Mouse (Mus musculus) adrenal gland, adult (tissue): ENCODE results near the gene D17Wsu92e.

Experiments
- DNase-seq, 2 experiments: peaks; one replicate each; pipeline ENCODE4 v3.0.0; 2022 to 2023; ENCODE audit warnings: low spot score in 1 of 2; ENCODE audit not compliant: inconsistent age in 2 of 2

D17Wsu92e gene

DNA sequence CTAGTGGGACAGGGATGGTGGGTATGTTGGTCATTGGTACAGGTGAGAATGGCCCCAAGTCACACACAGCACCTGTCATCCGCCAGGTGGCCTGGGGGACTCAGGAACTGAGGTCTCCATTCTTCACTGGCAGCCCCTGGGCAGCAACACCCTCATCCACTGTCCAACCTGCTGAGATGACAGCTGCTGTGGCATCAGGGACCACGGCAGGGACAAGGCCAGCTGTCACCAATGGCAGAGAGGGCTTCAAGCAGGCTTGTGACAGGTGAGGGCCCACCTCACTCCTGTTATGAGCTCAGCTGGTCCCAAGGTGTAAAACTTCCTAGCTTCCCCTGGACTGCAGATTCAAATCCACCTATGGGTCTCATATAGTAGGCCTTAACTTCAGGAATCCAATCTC, 72.3 kb downstream of the D17Wsu92e start:
- DNase-seq, result no peak

DNA sequence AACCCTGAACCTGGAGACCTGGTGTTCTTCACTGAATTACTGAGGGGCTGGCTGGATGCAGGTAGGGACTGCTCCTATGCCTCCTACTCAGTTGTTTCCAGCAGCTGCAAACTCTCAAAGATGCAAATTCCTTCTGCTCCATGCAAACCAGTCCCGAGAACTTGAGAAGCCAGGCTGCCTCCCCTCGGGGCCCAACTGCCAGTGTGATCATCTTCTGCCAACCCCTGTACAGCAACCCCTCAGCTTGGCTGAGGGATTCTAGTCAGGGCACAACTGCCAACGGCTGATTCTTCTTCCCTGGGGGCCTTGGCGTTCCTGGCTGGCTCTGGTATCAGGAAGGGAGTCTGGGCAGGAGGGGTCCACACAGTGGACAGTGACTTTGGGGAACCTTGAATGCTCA, 74.0 kb downstream of the D17Wsu92e start:
- no peak for DNase-seq

DNA sequence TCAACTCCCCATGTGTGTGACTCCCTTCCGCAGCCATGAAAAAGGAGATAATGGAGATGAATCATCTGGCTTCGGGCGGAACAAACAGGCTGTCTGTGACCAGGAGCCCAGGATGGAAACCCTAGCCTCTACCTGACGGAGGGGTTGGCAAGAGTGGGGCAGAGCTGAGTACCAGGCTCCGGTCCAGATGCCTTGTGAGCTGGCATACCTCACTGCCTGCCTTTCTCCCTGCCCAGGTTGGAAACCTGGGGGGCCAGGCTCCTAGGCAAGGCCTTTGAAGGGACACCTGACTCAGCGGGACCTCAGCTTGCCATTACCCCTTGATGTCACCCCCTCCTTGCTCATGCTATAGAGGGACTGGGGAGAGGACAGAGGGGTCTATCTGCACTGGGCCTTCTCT, 79.5 kb downstream of the D17Wsu92e start:
- peak; percentile 27 to 76 for DNase-seq

DNA sequence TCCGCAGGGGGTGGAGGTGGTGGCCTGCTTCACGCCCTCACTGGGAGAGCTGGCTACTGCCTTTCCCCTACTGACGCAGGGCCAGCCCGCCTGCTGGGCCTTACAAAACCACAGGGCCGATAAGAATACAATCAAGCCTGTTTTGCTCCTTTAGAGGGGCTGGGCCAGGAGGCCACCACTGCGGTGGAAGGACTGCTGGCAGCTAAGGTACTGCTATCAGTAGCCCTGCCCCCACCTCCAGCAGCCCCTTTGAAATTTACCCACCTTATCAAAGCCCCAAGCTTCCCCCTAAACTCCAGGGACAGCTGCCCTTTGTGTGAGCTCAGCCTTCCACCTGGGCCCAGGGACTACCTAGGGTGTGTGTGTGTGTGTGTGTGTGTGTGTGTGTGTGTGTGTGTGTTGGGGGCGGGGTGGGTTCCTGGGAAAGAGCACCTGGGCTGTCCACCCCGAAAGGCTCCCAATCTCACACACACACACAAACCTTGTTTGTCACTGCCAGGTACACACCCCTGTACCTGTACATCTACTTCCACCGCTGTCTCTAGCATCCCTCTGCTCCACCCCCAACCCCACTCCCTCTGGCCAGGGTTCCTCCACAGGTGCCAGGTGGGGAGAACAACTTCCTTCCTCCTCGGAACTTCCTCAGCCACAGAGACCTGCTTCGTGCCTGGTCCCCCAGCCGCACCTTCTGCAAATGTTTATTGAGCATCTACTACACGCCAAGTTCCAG, 85.9 kb downstream of the D17Wsu92e start:
- DNase-seq, result no peak

DNA sequence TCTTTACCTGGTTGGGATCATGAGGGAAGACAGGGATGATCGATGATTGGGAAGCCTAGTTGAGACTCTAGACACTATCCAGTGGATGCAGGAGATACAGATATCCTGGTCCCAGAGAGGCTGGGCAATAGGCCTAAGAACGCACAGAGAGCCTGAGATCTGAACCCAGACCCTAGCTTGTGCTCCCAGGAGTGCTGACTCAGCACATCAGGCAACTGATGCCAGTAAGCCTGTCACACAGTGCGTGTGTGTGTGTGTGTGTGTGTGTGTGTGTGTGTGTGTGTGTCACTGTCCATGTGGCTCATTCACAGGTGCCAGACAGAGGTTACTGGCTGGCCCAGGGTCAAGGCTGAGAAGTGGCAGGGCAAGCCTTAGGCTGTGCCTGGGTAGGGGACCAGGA, 87.8 kb downstream of the D17Wsu92e start:
- DNase-seq, result no peak

DNA sequence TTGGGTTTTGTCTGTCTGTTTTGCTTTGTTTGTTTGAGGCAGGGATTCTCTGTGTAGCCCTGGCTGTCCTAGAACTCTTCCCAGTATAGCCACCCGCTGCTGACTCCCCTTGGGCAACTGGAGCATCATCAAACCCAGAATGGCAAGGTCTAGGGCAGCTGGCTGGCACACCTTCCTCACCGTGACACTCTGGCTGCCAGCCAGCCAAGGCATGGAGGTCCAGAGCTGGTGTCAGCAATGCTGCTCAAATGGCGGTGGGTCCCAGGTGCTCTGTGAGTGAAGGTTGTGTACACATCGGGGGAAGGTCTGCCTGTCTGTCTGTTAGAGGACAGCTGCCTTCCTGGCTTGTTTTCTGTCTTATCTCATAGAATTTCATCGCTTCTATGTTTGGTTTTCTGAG, 88.3 kb downstream of the D17Wsu92e start:
- DNase-seq, result no peak

DNA sequence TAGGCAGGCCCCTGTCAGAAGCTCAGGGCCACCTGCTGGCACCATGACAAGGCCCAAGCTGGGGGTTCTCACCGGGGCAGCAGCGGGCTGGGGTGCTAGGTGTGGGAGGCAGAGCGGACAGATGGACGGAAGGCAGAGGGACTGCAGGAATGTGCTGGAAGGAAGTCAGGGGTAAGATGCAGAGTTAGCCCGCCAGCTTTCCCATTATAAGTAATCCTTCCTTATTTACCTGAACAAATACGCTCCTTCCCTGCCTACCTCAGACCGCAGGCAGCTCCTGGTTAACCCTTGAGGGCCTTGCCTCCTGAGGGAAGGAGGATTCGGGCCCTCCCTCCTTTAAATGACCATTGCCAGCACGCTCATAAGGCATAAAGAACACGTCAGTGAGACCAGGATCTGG, 91.7 kb downstream of the D17Wsu92e start, which contains the start of gene Spdef:
Gene Spdef (minus strand): TSS at position 186 of the 400 bp plus-strand sequence.
- DNase-seq, result no peak

DNA sequence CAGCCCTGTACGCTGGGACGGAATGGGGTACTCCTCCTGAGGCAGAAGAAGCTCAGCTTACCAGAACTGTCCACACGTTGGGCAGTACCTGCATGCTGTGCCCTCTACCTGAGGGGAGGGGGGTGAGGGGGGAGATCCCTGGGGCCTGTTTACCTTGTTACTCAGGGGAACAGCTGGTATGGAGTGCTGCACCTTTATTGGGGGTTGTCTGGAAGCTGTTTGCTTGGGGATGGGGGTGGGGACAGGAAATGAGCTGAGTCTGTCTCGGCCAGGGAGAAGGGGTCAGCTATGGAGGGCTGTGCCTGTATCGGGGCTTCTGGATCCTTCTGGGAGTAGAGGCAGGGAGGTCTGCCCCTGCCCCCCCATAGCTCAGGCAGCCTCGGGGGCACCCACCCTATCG, 93.9 kb downstream of the D17Wsu92e start:
- DNase-seq, result no peak

DNA sequence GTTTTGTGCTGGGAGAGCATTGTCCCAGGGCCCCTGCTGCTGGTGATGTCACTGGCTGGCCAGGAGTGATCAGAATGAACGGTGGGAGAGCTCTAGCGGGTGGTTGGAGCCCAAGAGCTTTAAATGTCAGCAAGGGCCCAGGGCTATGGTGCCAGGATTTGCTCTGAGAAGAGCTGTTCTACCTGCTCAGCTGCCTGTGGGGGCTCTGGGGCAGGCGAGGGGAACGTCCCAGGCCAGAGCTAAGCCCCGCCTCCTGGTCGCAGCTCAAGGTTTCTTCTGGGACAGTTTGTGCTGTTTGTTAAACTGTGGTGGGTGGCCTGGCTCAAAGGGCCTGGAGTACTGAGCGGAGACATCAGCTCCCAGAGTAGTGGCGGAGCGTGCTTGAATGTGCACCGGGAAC, 95.0 kb downstream of the D17Wsu92e start:
- DNase-seq, result peak in 1 of 2 experiments; percentile 31

DNA sequence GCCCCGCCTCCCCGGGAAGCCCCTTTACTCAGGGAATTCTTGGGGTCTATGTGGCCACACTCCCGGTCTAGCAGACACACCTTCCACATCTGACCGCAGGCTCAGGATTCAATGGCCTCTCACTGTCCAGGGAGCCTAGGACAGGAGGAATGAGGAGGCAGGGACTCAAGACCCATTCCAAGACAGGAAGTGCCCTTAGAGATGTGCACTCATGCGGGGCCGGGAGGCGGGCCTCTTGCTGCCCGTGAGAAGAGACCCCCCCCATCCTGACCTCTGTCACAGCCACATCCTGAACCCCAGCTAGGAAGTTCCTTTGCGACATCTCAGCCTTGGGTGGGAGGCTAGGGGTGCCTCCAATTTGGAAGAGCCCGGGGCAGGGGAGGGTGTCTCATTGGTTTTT, 95.4 kb downstream of the D17Wsu92e start:
- DNase-seq, result no peak

DNA sequence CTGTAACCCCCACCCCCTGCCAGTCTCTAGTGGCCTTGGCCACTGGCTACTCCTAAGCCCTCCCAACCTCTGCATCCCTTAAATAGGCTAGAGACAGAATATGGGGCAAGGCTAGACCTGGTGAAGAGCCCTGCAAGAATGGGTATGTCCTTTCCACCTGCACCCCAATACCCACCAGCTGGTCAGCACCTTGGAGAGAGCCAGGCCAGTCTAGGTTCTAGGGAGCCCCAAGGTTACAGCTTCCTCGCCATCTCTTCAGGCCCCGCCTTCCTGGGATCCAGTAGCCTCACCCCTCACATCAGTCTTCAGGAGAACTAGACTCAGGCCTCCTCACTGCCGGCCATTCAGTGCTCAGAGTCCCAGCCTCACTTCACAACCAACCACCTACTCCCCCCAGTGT, 96.1 kb downstream of the D17Wsu92e start:
- DNase-seq, result no peak

DNA sequence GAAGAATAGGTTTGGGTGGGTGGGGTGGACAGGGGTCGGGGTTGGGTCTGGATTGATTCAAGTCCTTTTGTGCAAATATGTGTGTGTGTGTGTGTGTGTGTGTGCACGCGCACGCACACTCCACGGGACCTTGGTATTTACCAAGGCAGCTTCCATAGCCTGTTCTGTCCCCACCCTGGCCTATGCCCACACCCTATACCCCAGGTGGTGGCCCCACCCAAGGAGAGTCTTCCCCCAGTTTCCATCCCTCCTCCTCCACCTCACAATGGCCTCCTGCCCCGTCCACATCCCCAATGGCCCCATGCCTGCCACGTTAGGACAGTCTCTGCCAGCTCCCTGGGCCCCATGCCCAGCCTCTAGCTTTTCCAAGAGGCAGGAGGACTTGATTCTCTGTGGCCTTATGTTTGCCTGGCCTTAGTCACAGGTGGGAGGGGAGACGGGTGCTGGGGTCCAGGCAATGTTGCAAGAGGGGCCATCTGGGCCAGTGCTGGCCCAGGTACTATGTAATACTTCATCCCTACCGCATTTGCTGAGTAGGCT, 99.3 kb downstream of the D17Wsu92e start:
- no peak for DNase-seq

DNA sequence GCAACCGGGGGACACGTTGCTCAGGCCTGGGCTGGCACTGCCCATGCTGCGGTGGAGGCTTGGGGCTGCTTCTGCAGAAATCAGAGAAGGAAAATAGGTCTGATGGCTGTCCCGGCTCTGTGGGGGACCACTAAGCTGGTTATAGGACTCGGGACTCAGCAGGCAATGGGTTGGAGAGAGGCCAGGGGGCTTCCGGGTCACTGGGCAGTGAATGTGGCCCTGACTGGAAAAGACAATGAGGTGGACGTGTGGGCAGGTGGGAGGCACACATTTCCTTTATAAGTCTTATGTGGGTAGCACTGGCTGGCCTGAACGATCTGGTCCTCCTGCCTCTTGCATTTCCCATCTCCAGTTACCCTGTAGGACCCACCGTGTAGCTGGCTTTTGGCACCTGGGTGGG, 100.1 kb downstream of the D17Wsu92e start:
- no peak for DNase-seq

DNA sequence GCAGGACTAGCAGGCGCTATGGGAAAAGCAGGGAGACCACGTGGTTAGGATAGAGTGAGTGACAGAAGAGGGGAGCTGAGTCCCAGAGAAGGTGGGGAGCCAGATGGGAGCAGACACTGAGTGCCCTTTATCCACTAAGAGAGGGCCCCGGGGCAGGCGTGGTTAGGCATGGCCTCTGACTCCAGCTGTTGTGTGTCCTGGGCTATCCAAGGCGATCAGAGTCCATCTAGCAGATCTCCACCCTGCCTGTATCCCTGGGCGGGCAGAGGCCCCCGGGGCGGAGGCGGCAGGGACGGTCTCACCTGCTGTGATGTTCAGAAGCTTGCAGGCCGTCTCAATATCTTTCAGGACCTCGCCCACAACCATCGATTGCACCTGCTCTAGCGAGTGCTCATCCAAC, 100.8 kb downstream of the D17Wsu92e start:
- DNase-seq, result no peak

DNA sequence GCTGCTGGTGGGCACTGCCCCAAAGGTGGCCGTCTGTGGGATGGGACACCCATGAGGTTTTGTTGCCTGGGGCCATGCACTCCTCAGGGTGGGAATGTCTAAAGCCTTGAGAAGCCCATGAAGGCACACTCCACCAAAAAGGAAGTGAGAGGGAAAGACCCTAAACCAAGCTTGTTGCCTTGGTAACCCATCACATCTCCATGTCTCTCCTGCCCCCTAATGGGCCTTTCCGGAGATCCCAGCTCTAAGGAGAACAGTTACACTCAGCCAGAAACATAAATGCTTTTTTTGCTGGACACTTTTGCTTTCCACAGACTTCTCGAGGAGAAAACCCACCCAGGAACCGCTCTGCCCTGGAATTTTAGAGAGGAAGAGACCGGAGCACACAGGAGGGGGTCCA, 102.2 kb downstream of the D17Wsu92e start:
- peak in 1 of 2 experiments; percentile 48 for DNase-seq

DNA sequence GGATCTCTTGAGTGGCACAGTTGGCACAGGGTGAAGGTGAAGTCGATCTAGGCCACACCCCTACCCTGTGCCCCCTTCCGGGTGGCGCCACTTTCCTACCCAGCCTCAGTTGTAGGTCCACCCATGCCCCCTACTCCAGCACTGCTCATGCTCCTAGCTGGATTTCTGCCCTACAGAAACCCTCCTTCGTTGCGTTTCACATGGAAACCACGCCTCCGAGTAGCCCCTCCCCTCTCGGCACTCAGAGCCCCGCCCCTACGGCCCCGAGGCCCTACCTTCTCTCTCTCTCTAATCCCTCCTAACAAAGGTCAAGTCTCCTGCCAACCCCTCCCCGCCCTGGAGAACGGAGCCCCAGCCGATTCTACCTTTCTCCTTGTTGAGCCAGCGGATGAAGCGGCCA, 103.6 kb downstream of the D17Wsu92e start:
- DNase-seq, result peak; percentile 53 to 83

DNA sequence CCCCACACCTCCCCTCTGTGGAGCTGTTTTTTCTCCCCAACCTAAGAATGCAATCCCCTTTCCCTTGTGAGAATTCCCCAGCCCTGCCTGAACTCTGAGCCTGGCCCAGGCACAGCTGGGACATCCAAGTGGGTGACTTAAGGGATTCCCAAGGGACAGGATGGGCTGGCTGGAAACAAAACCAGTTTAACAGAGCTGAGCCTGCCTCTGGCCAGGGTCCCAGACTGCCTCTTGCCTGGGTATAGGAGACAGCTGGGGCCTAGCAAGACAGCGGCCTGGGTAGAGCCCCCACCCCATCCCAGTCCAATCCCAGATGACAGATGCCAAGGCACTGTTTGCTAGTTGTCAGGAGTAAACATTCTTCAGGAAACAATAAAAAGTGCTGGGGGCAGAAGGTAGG, 107.6 kb downstream of the D17Wsu92e start:
- DNase-seq, result no peak

DNA sequence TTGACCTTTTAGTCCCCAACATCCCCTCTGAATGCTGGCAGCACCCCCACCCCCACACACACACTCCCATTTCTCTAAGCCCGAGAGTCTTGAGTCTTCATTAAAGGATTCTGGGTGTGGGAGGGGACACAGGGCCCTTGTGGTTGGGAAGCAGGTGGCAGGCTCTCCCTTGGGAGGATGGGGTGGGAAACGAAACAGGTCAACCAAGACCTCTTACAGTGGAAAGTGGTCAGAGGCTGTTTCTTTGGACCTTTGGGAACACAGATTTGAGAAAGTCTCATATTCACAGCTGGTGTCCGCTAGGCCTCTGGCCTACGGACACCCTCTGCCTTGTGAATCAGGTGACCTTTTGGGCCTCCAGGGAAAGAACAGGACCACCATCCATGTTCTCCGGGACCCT, 110.8 kb downstream of the D17Wsu92e start:
- DNase-seq, result no peak

DNA sequence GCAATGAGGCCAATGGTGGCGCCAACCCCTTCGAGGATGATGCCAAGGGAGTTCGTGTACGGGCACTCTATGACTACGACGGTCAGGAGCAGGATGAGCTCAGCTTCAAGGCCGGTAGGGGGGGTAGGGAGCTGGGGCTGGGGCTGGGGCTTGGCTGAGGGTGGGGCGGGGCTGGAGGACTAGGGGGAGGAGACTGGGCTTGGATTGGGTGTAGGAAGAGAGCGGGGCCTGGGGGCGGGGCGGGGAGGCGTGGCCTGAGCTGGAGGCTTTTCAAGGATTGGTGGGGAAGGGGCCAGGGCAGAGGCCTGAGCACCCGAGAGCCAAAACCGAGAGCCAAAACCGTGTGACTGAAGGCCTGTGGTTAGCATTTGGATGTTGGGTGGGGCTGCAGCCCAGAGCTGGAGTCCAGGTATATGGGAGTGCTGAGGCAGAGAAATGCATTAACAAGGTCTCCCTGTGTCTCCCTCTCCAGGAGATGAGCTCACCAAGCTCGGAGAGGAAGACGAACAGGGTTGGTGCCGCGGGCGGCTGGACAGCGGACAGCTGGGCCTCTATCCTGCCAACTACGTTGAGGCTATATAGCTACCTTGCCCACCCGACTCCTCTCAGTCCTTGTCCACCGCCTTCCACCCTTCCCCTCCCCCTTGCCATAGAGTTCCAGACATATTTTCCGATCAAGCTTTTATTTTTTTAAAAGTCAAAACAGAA, 112.3 kb downstream of the D17Wsu92e start:
- DNase-seq, result peak; percentile 87 to 95

DNA sequence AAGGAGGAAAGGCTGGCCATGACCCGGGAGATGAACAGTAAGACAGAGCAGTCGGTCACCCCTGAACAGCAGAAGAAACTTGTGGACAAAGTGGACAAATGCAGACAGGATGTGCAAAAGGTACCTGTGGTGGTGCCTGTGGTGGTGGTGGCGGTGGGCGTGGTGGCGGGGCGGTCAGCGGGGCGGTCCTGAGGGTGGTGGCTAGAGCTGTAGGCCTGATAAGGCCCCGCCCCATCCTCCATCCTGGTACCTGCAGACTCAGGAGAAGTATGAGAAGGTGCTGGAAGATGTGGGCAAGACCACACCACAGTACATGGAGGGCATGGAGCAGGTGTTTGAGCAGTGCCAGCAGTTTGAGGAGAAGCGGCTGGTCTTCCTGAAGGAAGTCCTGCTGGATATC, 114.8 kb downstream of the D17Wsu92e start:
- no peak for DNase-seq

DNA sequence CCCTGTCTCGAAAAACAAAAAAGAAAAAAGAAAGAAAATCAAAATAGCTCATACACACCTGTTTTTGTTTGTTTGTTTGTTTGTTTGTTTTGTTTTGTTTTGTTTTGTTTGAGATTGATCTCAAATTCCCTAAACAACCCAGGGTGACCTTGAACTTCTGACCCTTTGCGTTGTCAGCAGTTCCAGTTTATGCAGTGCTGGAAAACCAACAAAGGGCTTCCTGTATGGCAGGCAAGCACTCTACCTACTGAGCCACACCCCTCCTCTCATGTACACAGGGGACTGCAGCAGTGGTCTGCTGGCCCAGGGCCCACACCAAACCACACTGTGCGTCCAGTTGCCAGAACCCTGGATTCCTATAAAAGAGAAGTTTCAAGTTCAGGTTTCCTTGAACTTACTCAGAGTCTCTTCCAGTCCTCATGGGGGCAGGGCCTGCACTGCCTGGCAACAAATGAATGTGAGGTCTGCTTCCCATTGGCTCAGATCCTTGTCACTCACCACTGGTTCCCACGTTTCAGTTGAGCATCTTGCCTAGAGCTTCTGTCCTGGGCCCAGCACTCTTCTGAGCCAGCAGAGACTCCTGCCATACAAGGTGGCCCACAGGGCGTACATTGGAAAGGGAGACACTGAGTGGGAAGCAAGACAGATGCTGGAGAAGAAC, 116.4 kb downstream of the D17Wsu92e start:
- DNase-seq, result peak; percentile 60 to 77

DNA sequence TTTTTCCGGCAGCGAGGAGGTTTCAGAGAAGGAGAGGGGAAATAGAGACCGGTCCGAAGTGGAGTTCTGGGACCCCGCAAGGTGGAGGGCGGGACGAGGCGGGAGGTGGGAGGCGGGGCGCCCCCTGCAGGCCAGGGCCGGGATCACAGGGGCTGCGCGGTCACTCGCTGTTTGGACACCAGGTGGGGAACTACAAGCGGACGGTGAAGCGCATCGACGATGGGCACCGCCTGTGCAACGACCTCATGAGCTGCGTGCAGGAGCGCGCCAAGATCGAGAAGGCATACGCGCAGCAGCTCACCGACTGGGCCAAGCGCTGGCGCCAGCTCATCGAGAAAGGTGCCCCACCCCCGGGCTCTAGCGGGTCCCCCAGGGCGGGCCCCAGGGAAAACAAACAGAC, 117.9 kb downstream of the D17Wsu92e start:
- peak; percentile 54 to 72 for DNase-seq
